Mouse (Mus musculus) heart, embryonic 12.5 days (tissue): ENCODE measurements at regions not wholly inside any gene's neighbourhood (a gene's known extent, or its start where the extent isn't known, plus 50 kb on each side); places are given as distances from the start of the nearest gene placed in this dataset.
A peak's percentile ranks its signal among the peaks of the same experiment; 100 is the strongest.

Experiments used
- ATAC-seq: fragments of 200-750 bp; cut with Nextera tagmentation; 2 replicates; pipeline ENCODE4 v1.8.0; 2017; ENCODE audit warnings: moderate TSS enrichment, moderate library complexity; ENCODE audit not compliant: insufficient number of reproducible peaks, low FRiP score
- H3K27ac ChIP-seq: fragments of 300-500 bp; sonication (generic); 2 replicates; pipeline ENCODE4 v1.5.1; 2016; ENCODE audit warnings: mild to moderate bottlenecking, moderate library complexity; ENCODE audit not compliant: poor library complexity, severe bottlenecking
- H3K27me3 ChIP-seq: fragments of 300-500 bp; sonication (generic); replicated peaks from 2 replicates; pipeline ENCODE4 v1.6.1; 2016; ENCODE audit warnings: mild to moderate bottlenecking, moderate library complexity
- H3K36me3 ChIP-seq: fragments of 300-500 bp; sonication (generic); 2 replicates; pipeline ENCODE4 v1.6.1; 2016; ENCODE audit warnings: mild to moderate bottlenecking, moderate library complexity
- H3K4me1 ChIP-seq: fragments of 300-500 bp; sonication (generic); replicated peaks from 2 replicates; pipeline ENCODE4 v1.6.1; 2016; ENCODE audit warnings: mild to moderate bottlenecking
- H3K4me2 ChIP-seq: fragments of 300-500 bp; sonication (generic); 2 replicates; pipeline ENCODE4 v1.6.1; 2016; ENCODE audit warnings: mild to moderate bottlenecking, moderate library complexity
- H3K4me3 ChIP-seq: fragments of 300-500 bp; sonication (generic); 2 replicates; pipeline ENCODE4 v1.5.1; 2016; ENCODE audit warnings: mild to moderate bottlenecking
- H3K9ac ChIP-seq: fragments of 300-500 bp; sonication (generic); 2 replicates; pipeline ENCODE4 v1.6.1; 2016; ENCODE audit warnings: mild to moderate bottlenecking, moderate library complexity
- H3K9me3 ChIP-seq: fragments of 300-500 bp; sonication (generic); replicated peaks from 2 replicates; pipeline ENCODE4 v1.6.1; 2016; ENCODE audit warnings: mild to moderate bottlenecking, moderate library complexity
- WGBS: fragments of 180-500 bp; shearing (Covaris S2); methylation state at CpG from one replicate; pipeline ENCODE4 v1.1.7; 2016; 5-methylcytosine and 5-hydroxymethylcytosine counted together

- Histone ChIP-seq H3K36me3 (no peaks in the 10 kb centered on the region), H3K4me1 (peaks cover 16% of the 10 kb centered on the region), H3K27ac (no peak overlapping the region), H3K4me3 (no peak overlapping the region), H3K4me2 (no peak overlapping the region), H3K9me3 (no peaks in the 10 kb centered on the region), H3K27me3 (no peaks in the 10 kb centered on the region), H3K9ac (no peak overlapping the region)
- 74% methylated on average over 1 of the region's 1 CpGs for WGBS
- ATAC-seq: no peak
Measured at GRCm38 (mm10) chr14:102906286-102906685, 76.2 kb downstream of the Kctd12 start.

DNA sequence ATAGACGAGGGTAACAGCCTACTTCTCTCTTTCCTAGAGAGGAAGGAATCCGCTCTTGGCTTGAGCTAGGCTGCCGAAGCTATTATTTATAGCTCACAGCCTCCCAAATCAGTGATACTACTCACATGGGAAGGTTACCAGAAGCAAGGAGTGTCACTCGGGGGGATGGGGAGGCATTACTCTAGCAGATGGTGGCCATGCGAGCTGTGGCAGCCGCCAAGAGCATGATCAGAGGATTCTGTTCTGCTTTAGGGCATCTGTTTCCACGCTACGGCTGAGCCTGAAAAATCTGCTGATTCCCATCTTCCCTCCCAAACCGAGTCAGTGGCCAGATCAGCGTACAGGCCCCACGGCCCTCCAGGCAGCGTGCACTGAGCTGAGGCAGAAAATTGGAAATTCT lies 79.5 kb downstream of the Kctd12 start:
- Histone ChIP-seq H3K27me3 (no peaks in the 10 kb centered on the region), H3K4me2 (peak overlapping the region; percentile 53), H3K27ac (peak overlapping the region; percentile 44), H3K4me1 (peaks cover 16% of the 10 kb centered on the region), H3K9me3 (no peaks in the 10 kb centered on the region), H3K36me3 (no peaks in the 10 kb centered on the region), H3K9ac (no peak overlapping the region), H3K4me3 (0 out of 2 replicates have a peak overlapping the region, but pooled peaks have one; percentile 6)
- WGBS: 29% methylated on average over 12 of the region's 12 CpGs
- peak; percentile 57; the same call in 1 of the 2 replicates for ATAC-seq

DNA sequence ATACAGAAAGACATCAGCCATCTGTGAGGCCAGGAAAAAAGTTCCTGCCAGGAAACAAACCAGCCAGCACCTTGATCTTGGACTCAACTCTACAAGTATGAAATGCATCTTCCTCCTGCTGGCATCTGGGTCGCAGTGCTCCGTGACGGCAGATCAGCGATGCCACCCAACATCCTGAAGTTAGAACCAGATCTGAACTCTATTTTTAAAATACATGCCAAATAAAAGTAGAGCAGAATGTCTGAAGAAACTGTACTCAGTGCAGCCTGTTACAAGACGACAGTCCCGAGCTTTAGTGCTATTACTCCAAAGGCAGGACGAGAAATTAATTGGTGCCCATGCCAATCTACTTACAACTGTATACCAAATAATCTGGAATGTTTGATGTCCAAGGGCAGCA lies 80.2 kb downstream of the Kctd12 start:
- Histone ChIP-seq H3K9me3 (no peaks in the 10 kb centered on the region), H3K27ac (no peak overlapping the region), H3K27me3 (no peaks in the 10 kb centered on the region), H3K36me3 (no peaks in the 10 kb centered on the region), H3K4me3 (no peak overlapping the region), H3K4me2 (no peak overlapping the region), H3K4me1 (peaks cover 16% of the 10 kb centered on the region), H3K9ac (no peak overlapping the region)
- ATAC-seq: no peak
- 81% methylated on average over 7 of the region's 7 CpGs for WGBS

- ATAC-seq: no peak
- 77% methylated on average over 4 of the region's 4 CpGs for WGBS
- no peak overlapping the region for H3K4me2 ChIP-seq
- no peak overlapping the region for H3K27ac ChIP-seq
- peaks cover 16% of the 10 kb centered on the region for H3K4me1 ChIP-seq
- no peaks in the 10 kb centered on the region for H3K9me3 ChIP-seq
- no peaks in the 10 kb centered on the region for H3K27me3 ChIP-seq
- H3K9ac ChIP-seq: no peak overlapping the region
- H3K36me3 ChIP-seq: no peaks in the 10 kb centered on the region
- H3K4me3 ChIP-seq: no peak overlapping the region
Measured at GRCm38 (mm10) chr14:102898445-102898844, 84.0 kb downstream of the Kctd12 start.

DNA sequence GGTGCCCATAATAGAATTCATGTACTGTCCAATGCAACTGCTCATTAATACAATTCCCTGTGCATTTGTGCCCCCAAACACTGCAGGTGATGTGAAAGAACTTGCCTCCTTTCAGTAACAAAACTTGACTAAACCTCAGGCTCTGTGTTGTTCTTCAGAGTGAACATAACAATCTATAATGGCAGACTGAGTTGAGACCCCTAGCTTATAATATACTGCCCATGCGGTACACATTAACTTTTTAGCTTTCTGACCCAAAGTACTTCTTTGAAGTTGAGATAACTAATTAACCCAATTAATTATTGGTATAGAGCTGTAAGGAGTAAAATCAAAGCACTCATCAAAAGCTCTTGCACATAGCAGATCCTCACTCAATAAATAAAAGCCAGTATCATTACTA lies 85.4 kb downstream of the Kctd12 start:
- WGBS: 87% methylated on average over 1 of the region's 1 CpGs

GRCm38 (mm10) chr14:102896527-102896926 lies 85.9 kb downstream of the Kctd12 start:
- H3K27me3 ChIP-seq: no peaks in the 10 kb centered on the region
- WGBS: 80% methylated on average over 3 of the region's 3 CpGs
- H3K36me3 ChIP-seq: no peaks in the 10 kb centered on the region
- no peaks in the 10 kb centered on the region for H3K4me1 ChIP-seq
- H3K9ac ChIP-seq: no peak overlapping the region
- ATAC-seq: no peak
- H3K9me3 ChIP-seq: no peaks in the 10 kb centered on the region
- H3K4me2 ChIP-seq: no peak overlapping the region
- H3K4me3 ChIP-seq: no peak overlapping the region
- H3K27ac ChIP-seq: no peak overlapping the region

More for the DNA sequence above, 85.4 kb downstream of the Kctd12 start:
- H3K9me3 ChIP-seq: no peaks in the 10 kb centered on the region
- no peak for ATAC-seq
- no peaks in the 10 kb centered on the region for H3K36me3 ChIP-seq
- no peak overlapping the region for H3K4me2 ChIP-seq
- no peaks in the 10 kb centered on the region for H3K27me3 ChIP-seq
- 0 out of 2 replicates have a peak, but pooled peaks cover 4% of the 10 kb centered on the region for H3K4me1 ChIP-seq
- H3K9ac ChIP-seq: no peak overlapping the region
- no peak overlapping the region for H3K4me3 ChIP-seq
- no peak overlapping the region for H3K27ac ChIP-seq

GRCm38 (mm10) chr14:102893241-102893640 lies 89.2 kb downstream of the Kctd12 start:
- WGBS: 86% methylated on average over 7 of the region's 7 CpGs
- Histone ChIP-seq H3K9me3 (no peaks in the 10 kb centered on the region), H3K9ac (no peak overlapping the region), H3K4me2 (no peak overlapping the region), H3K27ac (no peak overlapping the region), H3K4me1 (no peaks in the 10 kb centered on the region), H3K27me3 (no peaks in the 10 kb centered on the region), H3K36me3 (no peaks in the 10 kb centered on the region), H3K4me3 (no peak overlapping the region)
- no peak for ATAC-seq

GRCm38 (mm10) chr14:102891552-102891951 lies 90.9 kb downstream of the Kctd12 start:
- ATAC-seq: no peak
- Histone ChIP-seq H3K27me3 (no peaks in the 10 kb centered on the region), H3K27ac (no peak overlapping the region), H3K4me1 (no peaks in the 10 kb centered on the region), H3K36me3 (no peaks in the 10 kb centered on the region), H3K9me3 (no peaks in the 10 kb centered on the region), H3K4me2 (no peak overlapping the region), H3K4me3 (no peak overlapping the region), H3K9ac (no peak overlapping the region)
- 49% methylated on average over 4 of the region's 4 CpGs for WGBS

DNA sequence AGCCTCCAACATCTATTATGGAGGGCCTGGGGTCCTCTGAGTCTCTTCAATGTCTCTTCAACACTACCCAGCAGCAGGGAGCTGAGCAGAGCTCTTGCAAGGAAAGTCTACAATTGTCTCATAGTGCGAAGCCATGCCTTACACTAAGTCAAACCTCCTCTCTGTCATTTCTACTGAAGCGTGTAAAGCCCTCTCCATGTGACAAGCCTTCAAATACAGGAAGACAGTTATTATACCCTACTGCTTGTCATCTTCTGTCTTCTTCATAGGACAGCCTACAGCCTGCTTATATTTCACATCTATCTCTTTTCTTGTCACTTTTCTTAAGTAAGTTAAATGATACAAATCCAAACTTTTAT lies 97.2 kb downstream of the Kctd12 start:
- H3K9me3 ChIP-seq: no peaks in the 10 kb centered on the region
- H3K4me2 ChIP-seq: no peak overlapping the region
- no peak for ATAC-seq
- H3K4me1 ChIP-seq: no peaks in the 10 kb centered on the region
- no peak overlapping the region for H3K9ac ChIP-seq
- WGBS: 81% methylated on average over 2 of the region's 2 CpGs
- H3K27ac ChIP-seq: no peak overlapping the region
- H3K27me3 ChIP-seq: no peaks in the 10 kb centered on the region
- H3K4me3 ChIP-seq: no peak overlapping the region
- H3K36me3 ChIP-seq: no peaks in the 10 kb centered on the region

- no peaks in the 10 kb centered on the region for H3K36me3 ChIP-seq
- WGBS: 67% methylated on average over 10 of the region's 10 CpGs
Measured at GRCm38 (mm10) chr14:102884539-102885239, 97.7 kb downstream of the Kctd12 start.

DNA sequence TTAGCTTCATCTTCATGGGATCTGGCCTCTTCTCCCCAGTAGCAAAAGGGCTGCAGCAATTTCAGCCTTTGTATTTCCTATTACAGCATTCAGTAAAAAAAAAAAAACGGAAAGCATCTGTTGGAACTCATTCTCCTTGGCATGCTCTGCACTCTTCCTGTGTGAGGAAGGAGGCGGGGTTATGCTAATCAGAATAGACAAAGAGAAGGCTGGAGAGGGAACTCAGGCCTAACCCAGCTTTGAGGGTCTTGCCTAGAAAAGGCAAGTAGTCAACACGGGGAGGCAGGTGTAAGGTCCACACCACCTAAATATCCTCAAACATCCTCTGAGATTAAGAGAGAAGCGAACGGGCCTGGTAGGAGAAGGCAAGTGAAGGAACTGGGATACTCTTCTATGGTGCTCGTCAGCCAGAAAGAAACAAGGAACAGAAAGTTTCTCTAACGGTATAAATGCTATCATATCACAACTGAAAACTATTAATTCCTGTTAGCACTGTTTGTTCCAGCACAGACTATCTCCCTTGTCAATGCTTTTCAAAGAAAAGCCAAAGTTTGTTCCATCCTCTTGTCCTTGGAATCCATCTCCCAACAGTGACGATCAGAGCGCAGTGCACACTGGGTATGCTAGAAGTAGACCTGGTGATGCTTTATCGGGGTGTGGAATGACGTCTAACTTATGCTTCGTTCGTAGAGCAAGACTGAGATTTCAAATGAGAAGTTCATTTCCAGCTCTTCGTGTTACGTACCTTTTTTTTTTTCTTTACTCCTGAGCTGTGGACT lies 98.9 kb downstream of the Kctd12 start:
- Histone ChIP-seq H3K27ac (no peak overlapping the region), H3K36me3 (no peaks in the 10 kb centered on the region), H3K4me1 (no peaks in the 10 kb centered on the region), H3K4me3 (no peak overlapping the region), H3K27me3 (no peaks in the 10 kb centered on the region), H3K9ac (no peak overlapping the region), H3K9me3 (no peaks in the 10 kb centered on the region), H3K4me2 (no peak overlapping the region)
- 75% methylated on average over 15 of the region's 15 CpGs for WGBS
- ATAC-seq: no peak

More at GRCm38 (mm10) chr14:102884539-102885239, 97.7 kb downstream of the Kctd12 start:
- no peaks in the 10 kb centered on the region for H3K4me1 ChIP-seq
- no peaks in the 10 kb centered on the region for H3K9me3 ChIP-seq
- H3K4me3 ChIP-seq: no peak overlapping the region
- no peaks in the 10 kb centered on the region for H3K27me3 ChIP-seq
- no peak overlapping the region for H3K27ac ChIP-seq
- no peak overlapping the region for H3K4me2 ChIP-seq
- no peak overlapping the region for H3K9ac ChIP-seq
- no peak for ATAC-seq
